Mouse (Mus musculus) lung, adult 2 months (tissue): ENCODE measurements at regions not wholly inside any gene's neighbourhood (a gene's known extent, or its start where the extent isn't known, plus 50 kb on each side); places are given as distances from the start of the nearest gene placed in this dataset.

Experiments
- CTCF ChIP-seq: fragments of 200-500 bp; IDR thresholded peaks from 2 replicates; pipeline ENCODE4 v1.5.1; 2011; ENCODE audit warnings: mild to moderate bottlenecking, low read length, control low read depth; ENCODE audit not compliant: insufficient read depth
- POLR2A ChIP-seq: fragments of 200-500 bp; IDR thresholded peaks from 2 replicates; pipeline ENCODE4 v1.6.1; 2011; ENCODE audit warnings: low read depth, mild to moderate bottlenecking, control low read depth, low read length, borderline replicate concordance; ENCODE audit errors: extremely low read depth

DNA sequence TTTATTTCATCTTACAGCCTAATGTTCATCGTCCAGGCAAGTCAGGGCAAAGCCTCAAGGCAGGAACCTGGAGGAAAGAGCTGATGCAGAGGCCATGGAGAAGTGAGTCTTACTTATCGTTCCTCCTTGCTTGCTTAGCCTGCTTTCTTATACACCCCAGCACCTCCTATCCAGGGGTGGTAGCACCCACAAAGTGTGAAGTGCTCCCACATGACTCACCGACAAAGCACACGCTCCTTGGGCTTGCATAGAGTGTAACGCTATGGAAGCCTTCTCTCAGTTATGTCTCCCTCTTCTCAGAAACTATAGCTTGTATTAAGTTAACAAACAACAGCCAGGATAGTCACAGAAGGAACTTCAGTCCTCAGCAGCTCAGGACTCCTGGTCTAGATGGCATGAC, 225.4 kb downstream of the Rpl10-ps3 start:
- no peak for TF ChIP-seq POLR2A
- no peak for TF ChIP-seq CTCF
